Mouse (Mus musculus) gastrocnemius, adult 8-10 months (tissue): ENCODE results near the gene Calcr. TPM values are rescaled to one million over a fixed set of nuclear protein-coding genes. Genes with fewer than 3 reads are reported as not detected.
"Not testable (repeated sequence)": the region's sequence is repeated elsewhere in the genome, so short reads cannot be mapped to it uniquely, and the experiment has no call there.

Source experiments
- DNase-seq, 2 experiments: peaks; one replicate each; pipeline ENCODE4 v3.0.0; 2022; ENCODE audit warnings: low spot score in 2 of 2
- microRNA-seq: library from miRNA; unstranded; fragments of <30 nt; microRNA quantifications from one replicate; pipeline ENCODE4 v1.2.0, GENCODE M21; 2022
- total RNA-seq, 4 experiments: library from RNA; stranded (reverse); gene quantifications; 2 replicates each; pipeline ENCODE4 v1.2.4; 2022

The Calcr gene
- under 1 TPM in 3 of 4 experiments, not detected in 1; 0.16 to 0.19 (median 0.19) TPM for total RNA-seq

GRCm38 (mm10) chr6:3764230-3764764 is at the start of gene Calcr:
Calcr (minus strand) TSS chr6:3764714.
- DNase-seq: no peak

DNA sequence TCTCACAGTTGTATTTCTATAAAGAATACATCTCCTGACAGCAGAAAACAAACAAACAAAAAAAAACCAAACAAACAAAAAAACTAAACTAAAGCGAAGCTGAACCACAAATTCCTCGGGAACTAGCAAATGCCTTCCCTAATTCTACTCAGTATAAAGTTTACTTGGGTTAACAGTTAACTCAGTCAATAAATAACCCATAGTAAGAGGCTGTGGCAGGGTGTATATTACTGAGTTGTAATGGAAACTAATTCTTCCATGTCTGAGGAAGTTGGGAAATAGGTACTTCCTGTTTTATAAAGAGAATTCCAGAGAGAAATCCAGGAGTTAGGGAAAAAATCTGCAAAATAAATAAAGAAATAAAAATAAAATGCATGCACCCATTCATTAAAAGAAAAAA is 3.0 kb upstream of the Calcr start:
- DNase-seq: no peak

- DNase-seq: no peak
These were observed 1.1 kb downstream of the Calcr start for GRCm38 (mm10) chr6:3763171-3763967.

- DNase-seq: no peak
These were observed 12.9 kb downstream of the Calcr start for GRCm38 (mm10) chr6:3751576-3751975.

DNA sequence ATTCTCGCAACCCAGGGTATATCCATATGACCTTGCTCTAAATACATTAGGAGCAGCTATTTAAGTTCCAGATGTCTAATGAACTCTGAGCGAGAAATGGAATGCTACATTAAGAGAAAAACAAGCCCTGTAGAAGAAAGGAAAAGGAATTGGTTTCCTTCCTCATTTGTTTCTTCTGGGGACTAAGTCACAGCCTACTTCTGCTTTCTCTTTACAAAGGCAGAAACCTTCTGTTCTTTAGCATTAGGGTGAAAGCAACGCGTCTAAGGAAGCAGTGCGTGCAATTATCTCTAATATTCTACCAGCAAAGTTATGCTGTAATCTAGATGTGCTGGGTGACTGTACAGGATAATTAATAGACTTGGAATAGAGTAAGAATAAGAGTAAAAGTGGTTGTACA is 14.9 kb downstream of the Calcr start:
- DNase-seq: no peak

GRCm38 (mm10) chr6:3745546-3745945 is 19.0 kb downstream of the Calcr start:
- DNase-seq: no peak

DNA sequence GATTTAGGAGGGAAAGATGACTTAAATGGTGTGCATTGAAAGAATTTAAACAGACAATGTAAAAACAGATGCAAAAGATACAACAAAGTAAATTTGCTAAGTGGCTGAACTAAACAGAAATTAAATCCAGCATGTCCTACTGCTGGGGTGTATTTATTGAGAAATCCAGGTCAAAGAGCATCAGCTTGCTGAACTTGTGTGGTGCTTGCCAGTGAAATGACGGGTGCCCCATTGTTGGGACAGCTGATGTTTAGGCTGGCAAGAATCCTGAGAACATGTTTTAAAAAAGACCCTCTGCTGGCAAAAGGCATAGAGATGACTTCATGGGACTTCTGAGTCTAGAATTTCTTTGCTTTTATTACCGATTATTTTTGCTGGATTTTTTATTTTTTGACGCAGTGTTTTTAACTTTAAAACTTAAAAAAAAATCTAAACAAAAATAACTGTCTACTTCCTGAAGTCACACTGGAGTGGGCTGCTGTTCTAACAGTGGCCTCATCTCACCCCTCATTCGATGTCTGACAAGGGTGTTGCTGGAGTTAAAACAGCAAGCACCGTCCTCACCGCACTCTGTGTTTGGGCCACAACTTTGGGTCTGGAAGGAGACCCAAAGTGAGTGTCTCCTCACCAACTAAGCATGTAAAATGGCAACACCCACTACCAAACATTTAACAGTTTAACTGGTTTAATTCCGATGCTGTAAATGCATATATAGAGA is 22.4 kb downstream of the Calcr start:
- no peak for DNase-seq

DNA sequence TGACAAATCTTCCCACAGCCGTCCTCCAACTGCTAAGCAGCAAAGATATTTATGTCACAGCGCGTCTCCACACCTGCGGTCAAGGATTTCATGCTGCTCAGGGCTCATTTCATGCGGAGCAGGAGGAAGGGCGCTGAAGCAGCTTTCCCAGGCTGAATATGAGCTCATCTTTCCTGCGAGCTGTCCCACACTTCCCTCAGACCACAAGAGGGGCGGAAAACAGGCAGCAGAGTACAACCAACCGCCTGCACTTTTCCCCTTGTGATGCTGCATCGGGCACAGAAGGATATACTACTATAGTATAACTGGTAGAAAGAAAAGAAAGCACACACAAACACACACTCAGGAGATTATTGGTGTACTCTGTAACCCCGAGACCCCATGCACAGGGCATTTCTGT is 23.2 kb downstream of the Calcr start:
- DNase-seq: no peak

- DNase-seq: no peak
These were observed 34.2 kb downstream of the Calcr start for GRCm38 (mm10) chr6:3730246-3730867.

DNA sequence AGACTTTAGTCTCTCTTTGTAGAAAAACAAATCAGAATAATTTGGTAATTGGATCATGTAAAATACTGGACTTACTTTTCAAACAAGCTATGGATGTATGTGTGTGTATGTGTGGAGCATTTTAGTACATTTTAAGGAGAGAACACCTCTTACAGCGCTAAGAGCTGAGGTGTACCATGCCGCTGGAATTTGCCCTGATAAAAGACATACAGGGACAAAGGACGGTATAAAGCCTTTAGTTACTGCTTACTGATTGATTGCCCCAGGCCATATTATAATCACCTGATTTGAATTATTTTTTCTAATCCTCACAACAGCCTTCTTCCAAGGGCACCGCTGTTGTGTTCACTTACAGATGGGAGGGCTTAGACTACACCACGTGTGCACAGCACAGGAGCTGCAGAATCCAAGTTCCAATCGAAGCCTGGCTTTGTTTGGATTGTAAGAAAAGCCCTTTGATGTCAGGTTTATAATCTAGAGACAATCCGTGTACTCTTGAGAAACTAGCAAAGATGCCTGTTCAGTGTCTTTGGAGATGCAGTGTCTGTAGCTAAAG is 76.3 kb downstream of the Calcr start:
- DNase-seq: no peak

- DNase-seq: not testable (repeated sequence)
These were observed 86.2 kb downstream of the Calcr start for GRCm38 (mm10) chr6:3678286-3678685.

DNA sequence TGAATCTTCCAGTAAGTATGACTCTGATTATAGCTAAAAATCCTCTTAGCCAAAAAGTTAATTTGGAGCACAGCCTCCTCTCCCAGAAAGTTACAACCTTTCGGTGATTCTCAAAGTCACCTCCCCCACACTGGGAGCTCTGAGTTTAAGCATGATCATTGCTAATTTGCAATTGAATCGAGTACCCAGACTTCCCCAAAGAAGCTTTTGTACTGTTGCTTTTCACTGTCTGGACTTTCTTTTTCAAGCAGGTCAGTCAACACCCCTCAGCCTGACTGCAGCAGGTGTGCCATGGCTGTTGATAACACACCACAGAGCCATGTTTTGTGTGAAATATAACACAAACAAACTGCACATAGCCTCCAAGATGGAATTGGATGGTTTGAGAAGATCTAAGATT is 86.7 kb downstream of the Calcr start:
- DNase-seq: no peak

DNA sequence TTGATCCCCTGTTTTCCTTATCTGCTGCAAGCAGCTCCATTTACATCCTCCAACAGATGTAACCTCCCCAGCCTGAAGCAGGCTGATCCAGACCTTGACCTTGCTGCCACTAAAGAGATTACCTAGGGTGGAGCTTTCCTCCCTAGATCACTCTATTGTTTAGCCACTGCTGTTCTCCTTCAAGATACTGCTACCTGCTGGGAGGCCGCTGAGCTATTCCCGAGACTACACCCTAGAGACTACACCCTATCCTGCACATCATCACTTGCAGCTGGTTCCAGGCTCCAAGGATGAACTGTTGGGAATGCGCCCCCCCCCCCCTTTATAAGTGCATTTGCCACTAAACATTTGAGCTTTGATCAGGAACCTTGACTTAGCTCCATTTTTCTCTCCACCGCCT is 92.6 kb downstream of the Calcr start:
- not testable (repeated sequence) for DNase-seq

DNA sequence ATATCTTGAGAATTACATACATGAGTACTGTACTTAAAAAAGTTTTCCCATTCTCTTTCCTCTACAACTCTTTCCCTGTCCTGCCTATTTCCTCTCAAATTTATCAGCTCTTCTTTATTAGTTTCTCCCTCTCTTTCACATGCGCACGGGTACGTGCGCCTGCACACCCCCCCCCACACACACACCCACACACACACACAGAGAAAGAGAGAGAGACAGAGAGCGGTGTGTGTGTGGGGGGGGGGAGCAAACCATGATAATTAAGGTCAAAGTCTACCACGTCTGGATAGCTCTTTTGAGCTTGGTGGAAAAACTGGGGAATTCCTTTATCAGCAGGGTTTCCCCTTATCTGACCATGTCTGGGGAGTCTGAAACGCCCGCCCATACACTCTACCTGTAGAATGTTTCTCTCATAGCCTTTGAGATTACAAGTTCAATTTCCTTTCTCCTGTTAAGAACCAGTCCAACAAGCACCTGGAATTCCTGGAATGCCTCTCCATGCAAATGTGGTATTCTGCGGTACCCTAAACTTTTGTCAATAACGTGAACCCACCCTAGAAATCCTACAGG is 100.3 kb downstream of the Calcr start:
- DNase-seq: no peak

GRCm38 (mm10) chr6:3658405-3658804 is 106.1 kb downstream of the Calcr start:
- no peak for DNase-seq

Small RNA genes within 50 kb of the gene (microRNA-seq; reads per million reads assigned to microRNA genes)
- gene Mir489 (not detected), gene Mir653 (not detected)

Other genes starting within 250 kb of the Calcr start
- under 1 TPM in 1 of 4 experiments, not detected in 3; 0.24 TPM for gene Tfpi2, start 224.2 kb upstream of the Calcr start, total RNA-seq
- gene Gngt1, start 229.1 kb upstream of the Calcr start, total RNA-seq: not detected
- gene Gng11, start 239.2 kb upstream of the Calcr start, total RNA-seq: 10 to 100 TPM; 11.7 to 24.8 (median 15.6) TPM